Mouse (Mus musculus): ENCODE results near the gene Gm5617. TPM values are rescaled to one million over a fixed set of nuclear protein-coding genes. Genes with fewer than 3 reads are reported as not detected.

Gm5617 gene
- polyA plus RNA-seq (2015; fragmentation: Nextera tagmentation; extraction: Ambion mirVana) = 72.0 and 72.3 TPM in 2 replicates

GRCm38 (mm10) chr9:48494817-48495547 is at the start of gene Gm5617, which contains the start of gene Rbm7:
Gm5617 (plus strand) TSS chr9:48495442.
Rbm7 (minus strand) TSS chr9:48495299.
- TF ChIP-seq CTCF (IDR thresholded peaks at IDR 0.05; ENCODE audit: low read depth) = no peak
- Histone ChIP-seq H3K4me2 (replicated peaks; ENCODE audit: low read depth) (peak within 1 kb of the TSS; percentile 86), H3K4me3 (ENCODE audit: low read depth, low read length) (peak within 1 kb of the TSS; percentile 92), H3K4me1 (replicated peaks; ENCODE audit: control insufficient read depth, insufficient read depth, low read length) (no peaks in the 10 kb centered on the region), H3K27me3 (replicated peaks; ENCODE audit: control insufficient read depth, insufficient read depth, low read length) (no peaks in the 10 kb centered on the region), H3K9me3 (ENCODE audit: control insufficient read depth) (no peaks in the 10 kb centered on the region), H3K36me3 (ENCODE audit: control insufficient read depth, insufficient read depth) (peaks cover 30% of the 10 kb centered on the region), H3K9ac (ENCODE audit: low read depth, low read length) (peak within 1 kb of the TSS; percentile 87), H3K27ac (ENCODE audit: low read depth, low read length) (peak within 1 kb of the TSS; percentile 94)
- under 1% methylated on average over 72 of the region's 72 CpGs for WGBS
- ATAC-seq = peak; percentile 99

- no peaks in the 10 kb centered on the region for H3K27me3 ChIP-seq (replicated peaks; ENCODE audit: control insufficient read depth, insufficient read depth, low read length)
- ATAC-seq = no peak
- no peaks in the 10 kb centered on the region for H3K36me3 ChIP-seq (ENCODE audit: control insufficient read depth, insufficient read depth)
- TF ChIP-seq CTCF (IDR thresholded peaks at IDR 0.05; ENCODE audit: low read depth) = peak; percentile 73
- no peaks in the 10 kb centered on the region for H3K4me1 ChIP-seq (replicated peaks; ENCODE audit: control insufficient read depth, insufficient read depth, low read length)
- no peak overlapping the region for H3K27ac ChIP-seq (ENCODE audit: low read depth, low read length)
- H3K9ac ChIP-seq (ENCODE audit: low read depth, low read length) = no peak overlapping the region
- no peaks in the 10 kb centered on the region for H3K9me3 ChIP-seq (ENCODE audit: control insufficient read depth)
- no peak overlapping the region for H3K4me3 ChIP-seq (ENCODE audit: low read depth, low read length)
- 34% methylated on average over 5 of the region's 5 CpGs for WGBS
- no peak overlapping the region for H3K4me2 ChIP-seq (replicated peaks; ENCODE audit: low read depth)
Observed at GRCm38 (mm10) chr9:48447783-48448209, 47.4 kb upstream of the Gm5617 start.

- Histone ChIP-seq H3K9me3 (ENCODE audit: control insufficient read depth) (no peaks in the 10 kb centered on the region), H3K4me2 (replicated peaks; ENCODE audit: low read depth) (no peak overlapping the region), H3K9ac (ENCODE audit: low read depth, low read length) (no peak overlapping the region), H3K4me1 (replicated peaks; ENCODE audit: control insufficient read depth, insufficient read depth, low read length) (no peaks in the 10 kb centered on the region), H3K27ac (ENCODE audit: low read depth, low read length) (no peak overlapping the region), H3K4me3 (ENCODE audit: low read depth, low read length) (no peak overlapping the region), H3K36me3 (ENCODE audit: control insufficient read depth, insufficient read depth) (no peaks in the 10 kb centered on the region), H3K27me3 (replicated peaks; ENCODE audit: control insufficient read depth, insufficient read depth, low read length) (no peaks in the 10 kb centered on the region)
- WGBS = 87% methylated on average over 17 of the region's 17 CpGs
- no peak for TF ChIP-seq CTCF (IDR thresholded peaks at IDR 0.05; ENCODE audit: low read depth)
- no peak for ATAC-seq
Observed at GRCm38 (mm10) chr9:48450066-48450465, 45.2 kb upstream of the Gm5617 start.

GRCm38 (mm10) chr9:48455961-48456360 is 39.3 kb upstream of the Gm5617 start:
- 80% methylated on average over 3 of the region's 3 CpGs for WGBS
- no peak overlapping the region for H3K4me3 ChIP-seq (ENCODE audit: low read depth, low read length)
- no peak overlapping the region for H3K9ac ChIP-seq (ENCODE audit: low read depth, low read length)
- no peak overlapping the region for H3K4me2 ChIP-seq (replicated peaks; ENCODE audit: low read depth)
- no peaks in the 10 kb centered on the region for H3K9me3 ChIP-seq (ENCODE audit: control insufficient read depth)
- no peak for TF ChIP-seq CTCF (IDR thresholded peaks at IDR 0.05; ENCODE audit: low read depth)
- ATAC-seq = no peak
- no peaks in the 10 kb centered on the region for H3K27me3 ChIP-seq (replicated peaks; ENCODE audit: control insufficient read depth, insufficient read depth, low read length)
- no peak overlapping the region for H3K27ac ChIP-seq (ENCODE audit: low read depth, low read length)
- H3K36me3 ChIP-seq (ENCODE audit: control insufficient read depth, insufficient read depth) = no peaks in the 10 kb centered on the region
- no peaks in the 10 kb centered on the region for H3K4me1 ChIP-seq (replicated peaks; ENCODE audit: control insufficient read depth, insufficient read depth, low read length)

- ATAC-seq = no peak
- no peaks in the 10 kb centered on the region for H3K4me1 ChIP-seq (replicated peaks; ENCODE audit: control insufficient read depth, insufficient read depth, low read length)
- no peaks in the 10 kb centered on the region for H3K27me3 ChIP-seq (replicated peaks; ENCODE audit: control insufficient read depth, insufficient read depth, low read length)
- H3K4me3 ChIP-seq (ENCODE audit: low read depth, low read length) = no peak overlapping the region
- TF ChIP-seq CTCF (IDR thresholded peaks at IDR 0.05; ENCODE audit: low read depth) = peak; percentile 32; the same call in 1 of the 2 replicates
- no peak overlapping the region for H3K9ac ChIP-seq (ENCODE audit: low read depth, low read length)
- H3K9me3 ChIP-seq (ENCODE audit: control insufficient read depth) = no peaks in the 10 kb centered on the region
- no peak overlapping the region for H3K4me2 ChIP-seq (replicated peaks; ENCODE audit: low read depth)
- no peaks in the 10 kb centered on the region for H3K36me3 ChIP-seq (ENCODE audit: control insufficient read depth, insufficient read depth)
- no peak overlapping the region for H3K27ac ChIP-seq (ENCODE audit: low read depth, low read length)
- 71% methylated on average over 3 of the region's 3 CpGs for WGBS
Observed at GRCm38 (mm10) chr9:48458879-48459278, 36.4 kb upstream of the Gm5617 start.

GRCm38 (mm10) chr9:48459391-48459790 is 35.9 kb upstream of the Gm5617 start:
- ATAC-seq = no peak
- no peaks in the 10 kb centered on the region for H3K4me1 ChIP-seq (replicated peaks; ENCODE audit: control insufficient read depth, insufficient read depth, low read length)
- no peak for TF ChIP-seq CTCF (IDR thresholded peaks at IDR 0.05; ENCODE audit: low read depth)
- no peak overlapping the region for H3K4me2 ChIP-seq (replicated peaks; ENCODE audit: low read depth)
- H3K9ac ChIP-seq (ENCODE audit: low read depth, low read length) = no peak overlapping the region
- no peak overlapping the region for H3K27ac ChIP-seq (ENCODE audit: low read depth, low read length)
- H3K27me3 ChIP-seq (replicated peaks; ENCODE audit: control insufficient read depth, insufficient read depth, low read length) = no peaks in the 10 kb centered on the region
- H3K4me3 ChIP-seq (ENCODE audit: low read depth, low read length) = no peak overlapping the region
- WGBS = 86% methylated on average over 5 of the region's 5 CpGs
- no peaks in the 10 kb centered on the region for H3K9me3 ChIP-seq (ENCODE audit: control insufficient read depth)
- no peaks in the 10 kb centered on the region for H3K36me3 ChIP-seq (ENCODE audit: control insufficient read depth, insufficient read depth)

Data from intestine, postnatal 0 days (tissue).